Mouse (Mus musculus) skeletal muscle tissue, postnatal 0 days (tissue): ENCODE measurements around the gene Bcl7a. TPM values are rescaled to one million over a fixed set of nuclear protein-coding genes. Genes with fewer than 3 reads are reported as not detected.

Experiments
- polyA plus RNA-seq: library from polyadenylated mRNA; unstranded; fragments of >200 nt; fragmentation: Nextera tagmentation; extraction: Ambion mirVana; gene quantifications from 2 replicates; pipeline ENCODE4 v1.2.1, GENCODE M21; 2015

Bcl7a gene
- 14.2 and 16.1 TPM in 2 replicates for polyA plus RNA-seq

GRCm38 (mm10) chr5:123343707-123344627 lies at the start of gene Bcl7a:
Gene Bcl7a, plus strand, starts transcription at chr5:123343834.

DNA sequence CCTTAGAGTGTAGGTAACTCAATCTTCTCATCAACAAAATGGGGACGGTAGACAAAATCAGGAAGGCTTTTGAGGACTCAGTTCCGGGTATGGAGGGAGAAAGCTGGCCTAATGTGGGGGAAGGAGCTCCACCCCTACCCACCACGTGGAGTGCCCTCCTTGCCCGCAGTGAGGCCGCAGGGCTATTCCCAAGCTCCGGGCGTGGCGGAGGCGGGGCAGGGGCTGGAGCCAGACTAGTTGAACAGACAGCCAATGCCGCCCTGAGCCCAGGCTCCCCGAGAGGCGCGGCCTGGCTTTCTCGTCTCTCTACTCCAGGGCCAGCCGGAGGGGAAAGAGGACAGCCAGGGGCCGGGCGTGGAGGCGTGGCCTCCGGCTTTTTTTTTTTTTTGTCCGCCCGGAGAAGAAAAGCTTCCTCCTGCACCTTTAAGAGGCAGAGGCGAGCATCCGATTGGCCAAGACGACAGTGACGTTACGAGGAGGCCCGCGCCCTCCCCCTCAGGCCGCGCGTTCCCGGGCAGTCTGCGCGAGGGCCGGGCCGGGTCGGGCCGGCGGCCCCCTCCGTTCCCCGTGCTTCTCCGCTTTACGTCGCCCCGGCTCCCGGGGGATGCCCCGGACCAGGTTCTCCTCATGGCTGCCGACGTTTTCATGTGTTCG lies 50.8 kb downstream of the Bcl7a start, which contains the start of gene Mlxip:
Gene Mlxip, plus strand, starts transcription at position 496 of the 654 bp plus-strand sequence.

Other genes with a start within 250 kb of the Bcl7a start
- gene Rhof, start 211.1 kb upstream of the Bcl7a start, polyA plus RNA-seq, result 0.82 and 0.96 TPM in 2 replicates
- 4.8 and 5.3 TPM in 2 replicates for gene Setd1b, start 201.6 kb upstream of the Bcl7a start, polyA plus RNA-seq
- gene Psmd9, start 174.4 kb upstream of the Bcl7a start, polyA plus RNA-seq, result 45.2 and 50.7 TPM in 2 replicates
- 0.37 and 1.4 TPM in 2 replicates for gene Hpd, start 161.1 kb upstream of the Bcl7a start, polyA plus RNA-seq
- gene Wdr66, start 91.7 kb upstream of the Bcl7a start, polyA plus RNA-seq, result 3.0 and 3.3 TPM in 2 replicates
- 24.9 and 29.9 TPM in 2 replicates for gene Mlxip, start 51.0 kb downstream of the Bcl7a start, polyA plus RNA-seq
- not detected in 2 replicates for gene Lrrc43, start 145.5 kb downstream of the Bcl7a start, polyA plus RNA-seq
- not detected in 2 replicates for gene Il31, start 145.7 kb downstream of the Bcl7a start, polyA plus RNA-seq
- gene B3gnt4, start 166.6 kb downstream of the Bcl7a start, polyA plus RNA-seq, result 0.10 TPM in 2 replicates
- gene Diablo, start 180.3 kb downstream of the Bcl7a start, polyA plus RNA-seq, result 71.7 and 77.1 TPM in 2 replicates
- gene Gm49027, start 181.7 kb downstream of the Bcl7a start, polyA plus RNA-seq, result not detected in 2 replicates
- 17.9 and 18.5 TPM in 2 replicates for gene Vps33a, start 229.2 kb downstream of the Bcl7a start, polyA plus RNA-seq